Comparison of ENCODE assay signal across 8 mouse cellular contexts in genomic region chr7:143054612-143054965, GRCm38 (mm10). TPM values are rescaled to one million over a fixed set of nuclear protein-coding genes. Genes with fewer than 3 reads are reported as not detected.
A peak's percentile ranks its signal among the peaks of the same experiment; 100 is the strongest.
DNase-seq lines count a peak whose midpoint lies in the region; ATAC-seq and TF ChIP-seq lines count a peak whose summit lies in the region.

No protein-coding gene starts in this region.

- H3K9me3 ChIP-seq in E14TG2a.4 (ENCODE audit: low read length): peaks cover 4% of the 10 kb centered on the region; the same call in 1 of the 2 replicates
- H3K9me3 ChIP-seq in heart, embryonic 13.5 days: no peaks in the 10 kb centered on the region
- no peaks in the 10 kb centered on the region for H3K9me3 ChIP-seq in liver, embryonic 13.5 days (replicated peaks)

- TF ChIP-seq POLR2A in cerebellum, adult 2 months (IDR thresholded peaks at IDR 0.05; ENCODE audit: borderline replicate concordance, insufficient read depth, low read length): no peak

- WGBS in cerebellum, adult 2 months: 35% methylated on average over 3 of the region's 3 CpGs
- WGBS in heart, embryonic 13.5 days: 37% methylated on average over 3 of the region's 3 CpGs
- 30% methylated on average over 3 of the region's 3 CpGs for WGBS in liver, embryonic 13.5 days (ENCODE audit: insufficient replicate concordance)

- no peak for ATAC-seq in heart, embryonic 13.5 days (ENCODE audit: extremely low read depth, insufficient number of reproducible peaks, low FRiP score, low TSS enrichment)
- ATAC-seq in liver, embryonic 13.5 days (ENCODE audit: low read depth): no peak

- H3K4me2 ChIP-seq in heart, embryonic 13.5 days: peak overlapping the region; percentile 98
- peak overlapping the region; percentile 95 for H3K4me2 ChIP-seq in liver, embryonic 13.5 days

- H3K4me1 ChIP-seq in cerebellum, adult 2 months (ENCODE audit: control insufficient read depth, insufficient read depth, low read length): peaks cover 39% of the 10 kb centered on the region
- peaks cover 78% of the 10 kb centered on the region for H3K4me1 ChIP-seq in E14TG2a.4 (replicated peaks; ENCODE audit: low read depth, low read length)
- H3K4me1 ChIP-seq in heart, embryonic 13.5 days: peaks cover 84% of the 10 kb centered on the region
- peaks cover 87% of the 10 kb centered on the region for H3K4me1 ChIP-seq in liver, embryonic 13.5 days (replicated peaks)

- peaks cover 59% of the 10 kb centered on the region for H3K36me3 ChIP-seq in E14TG2a.4 (ENCODE audit: insufficient read depth, low read length)
- H3K36me3 ChIP-seq in heart, embryonic 13.5 days: peaks cover 36% of the 10 kb centered on the region
- no peaks in the 10 kb centered on the region for H3K36me3 ChIP-seq in liver, embryonic 13.5 days

- H3K9ac ChIP-seq in heart, embryonic 13.5 days: peak overlapping the region; percentile 98
- H3K9ac ChIP-seq in liver, embryonic 13.5 days: peak overlapping the region; percentile 83

- no peak for TF ChIP-seq CTCF in cerebellum, adult 2 months (IDR thresholded peaks at IDR 0.05; ENCODE audit: borderline replicate concordance, insufficient read depth, low read depth, low read length)
- no peak for TF ChIP-seq CTCF in E14TG2a.4 (conservative IDR thresholded peaks at IDR 0.05; ENCODE audit: low read length)

- no peaks in the 10 kb centered on the region for H3K27me3 ChIP-seq in cerebellum, adult 2 months (ENCODE audit: control insufficient read depth, insufficient read depth, low read length)
- H3K27me3 ChIP-seq in E14TG2a.4 (ENCODE audit: insufficient read depth, low read length): no peaks in the 10 kb centered on the region
- H3K27me3 ChIP-seq in heart, embryonic 13.5 days (replicated peaks): no peaks in the 10 kb centered on the region
- H3K27me3 ChIP-seq in liver, embryonic 13.5 days: no peaks in the 10 kb centered on the region

- no peak overlapping the region for H3K27ac ChIP-seq in cerebellum, adult 2 months (ENCODE audit: insufficient read depth, low read length)
- peak overlapping the region; percentile 98 for H3K27ac ChIP-seq in heart, embryonic 13.5 days (replicated peaks)
- peak overlapping the region; percentile 74; the same call in 1 of the 2 replicates for H3K27ac ChIP-seq in liver, embryonic 13.5 days

- DNase-seq in cerebellum, adult 2 months: peak in 1 of 2 experiments; percentile 12
- DNase-seq in cerebellum, postnatal 4 days (ENCODE audit: low spot score in 2 of 2): no peak
- no peak for DNase-seq in liver, embryonic 13.5 days
- no peak for DNase-seq in right cerebral cortex, postnatal 36 days (ENCODE audit: low spot score in 2 of 2)
- DNase-seq in right cerebral cortex, postnatal 4 days: no peak
- DNase-seq in lung, postnatal 36 days: no peak

- H3K4me3 ChIP-seq in cerebellum, adult 2 months (replicated peaks; ENCODE audit: insufficient read depth, low read depth, low read length): peak overlapping the region; percentile 9
- peak overlapping the region; percentile 99 for H3K4me3 ChIP-seq in E14TG2a.4 (replicated peaks; ENCODE audit: low read length)
- H3K4me3 ChIP-seq in heart, embryonic 13.5 days: peak overlapping the region; percentile 87
- H3K4me3 ChIP-seq in liver, embryonic 13.5 days (replicated peaks): peak overlapping the region; percentile 79

RNA-seq across cellular contexts. Expression of gene Cd81, which starts 2.0 kb away (rescaled TPM):
- 841 and 916 TPM in 2 replicates for polyA plus RNA-seq in cerebellum, adult 2 months (2012; rRNA removed)
- polyA plus RNA-seq in heart, embryonic 13.5 days (2015; fragmentation: Nextera tagmentation; extraction: Ambion mirVana): 750 and 845 TPM in 2 replicates
- 130 and 131 TPM in 2 replicates for polyA plus RNA-seq in liver, embryonic 13.5 days (2015; fragmentation: Nextera tagmentation; extraction: Ambion mirVana)

RNA-seq across cellular contexts. Expression of gene Tssc4, which starts 14.5 kb away (rescaled TPM):
- 101 and 106 TPM in 2 replicates for polyA plus RNA-seq in cerebellum, adult 2 months (2012; rRNA removed)
- 58.2 and 60.7 TPM in 2 replicates for polyA plus RNA-seq in heart, embryonic 13.5 days (2015; fragmentation: Nextera tagmentation; extraction: Ambion mirVana)
- polyA plus RNA-seq in liver, embryonic 13.5 days (2015; fragmentation: Nextera tagmentation; extraction: Ambion mirVana): 44.2 and 45.3 TPM in 2 replicates

RNA-seq across cellular contexts. Expression of gene Trpm5, which starts 39.9 kb away (rescaled TPM):
- 0.10 and 0.13 TPM in 2 replicates for polyA plus RNA-seq in cerebellum, adult 2 months (2012; rRNA removed)
- polyA plus RNA-seq in heart, embryonic 13.5 days (2015; fragmentation: Nextera tagmentation; extraction: Ambion mirVana): 3.5 and 4.4 TPM in 2 replicates
- polyA plus RNA-seq in liver, embryonic 13.5 days (2015; fragmentation: Nextera tagmentation; extraction: Ambion mirVana): 0.73 and 0.75 TPM in 2 replicates

RNA-seq across cellular contexts. Expression of gene Tspan32, which starts 49.7 kb away (rescaled TPM):
- polyA plus RNA-seq in cerebellum, adult 2 months (2012; rRNA removed): 0.25 and 0.32 TPM in 2 replicates
- 4.9 and 5.9 TPM in 2 replicates for polyA plus RNA-seq in heart, embryonic 13.5 days (2015; fragmentation: Nextera tagmentation; extraction: Ambion mirVana)
- polyA plus RNA-seq in liver, embryonic 13.5 days (2015; fragmentation: Nextera tagmentation; extraction: Ambion mirVana): 89.4 and 99.6 TPM in 2 replicates

RNA-seq across cellular contexts. Expression of gene Kcnq1, which starts 51.6 kb away (rescaled TPM):
- polyA plus RNA-seq in cerebellum, adult 2 months (2012; rRNA removed): 0.54 and 1.6 TPM in 2 replicates
- polyA plus RNA-seq in heart, embryonic 13.5 days (2015; fragmentation: Nextera tagmentation; extraction: Ambion mirVana): 15.0 and 15.6 TPM in 2 replicates
- polyA plus RNA-seq in liver, embryonic 13.5 days (2015; fragmentation: Nextera tagmentation; extraction: Ambion mirVana): 0.27 and 0.57 TPM in 2 replicates

Comparison
In these comparisons a context has a peak if more than half of its experiments do, and no peak if none do; other contexts are left out.
1. H3K4me3 ChIP-seq: peak in every context shown above with its lines; median percentile 99 in E14TG2a.4; 87 in heart, embryonic 13.5 days; 79 in liver, embryonic 13.5 days; 9 in cerebellum, adult 2 months.